Mouse (Mus musculus): Measurements from ENCODE around the gene Gm527. TPM values are rescaled to one million over a fixed set of nuclear protein-coding genes. Genes with fewer than 3 reads are reported as not detected.

The Gm527 gene
- 1 to 10 TPM; 1.6 to 3.4 TPM for total RNA-seq (2021)
- long read RNA-seq, experiment 1, partial matches to known transcripts = 0 of 1 reads
- long read RNA-seq, experiment 1, other reads (novel, unspliced or antisense) = 1 of 1 reads
- long read RNA-seq, experiment 2 = 0 reads

DNA sequence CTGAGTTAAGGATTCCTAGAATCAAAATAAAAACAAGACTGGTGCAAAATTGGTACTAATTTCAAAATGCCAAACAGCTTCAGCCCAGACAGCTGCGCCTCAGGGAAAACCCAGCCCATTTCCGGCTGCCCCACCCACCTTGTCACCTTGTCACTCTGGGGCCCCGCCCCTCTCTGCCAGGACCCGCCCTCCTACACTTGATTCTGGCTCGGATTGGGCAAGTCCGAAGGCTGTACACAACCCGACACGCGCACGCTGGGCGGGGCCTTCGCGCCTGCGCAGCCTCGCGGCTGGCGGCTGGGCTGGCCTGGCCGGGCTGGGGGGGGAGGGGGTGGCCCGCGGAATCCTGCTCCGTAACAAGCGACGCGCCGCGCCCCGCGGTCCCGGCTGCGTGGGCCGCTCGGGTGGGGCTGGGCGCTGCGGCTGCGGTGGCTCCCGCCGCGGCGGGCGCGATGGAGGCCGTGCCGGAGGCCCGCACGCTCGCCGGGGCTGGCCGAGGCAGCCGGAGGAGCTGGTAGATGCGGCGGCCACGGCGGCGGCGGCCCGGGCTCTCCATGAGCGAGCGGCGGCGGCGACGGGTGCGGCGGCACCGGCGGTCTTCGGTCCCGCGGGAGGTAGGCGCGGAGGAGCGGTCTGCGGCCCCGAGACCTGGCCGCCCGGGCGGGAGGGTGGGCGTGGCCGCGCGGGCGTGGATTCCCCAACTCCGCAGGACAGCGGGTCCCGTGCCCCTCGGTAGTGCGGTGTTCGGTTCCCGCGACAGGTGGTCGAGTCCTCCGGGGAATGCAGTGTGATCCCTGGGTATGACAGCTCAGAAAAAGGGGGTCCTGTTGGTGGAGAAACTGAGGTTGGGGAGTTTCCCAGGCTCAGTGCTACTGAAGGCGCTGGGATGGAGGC is at the start of gene Gm527:
TSS of gene Gm527 (plus strand) at position 329 of the 894 bp plus-strand sequence.
- DNase-seq = peak; percentile 97

DNA sequence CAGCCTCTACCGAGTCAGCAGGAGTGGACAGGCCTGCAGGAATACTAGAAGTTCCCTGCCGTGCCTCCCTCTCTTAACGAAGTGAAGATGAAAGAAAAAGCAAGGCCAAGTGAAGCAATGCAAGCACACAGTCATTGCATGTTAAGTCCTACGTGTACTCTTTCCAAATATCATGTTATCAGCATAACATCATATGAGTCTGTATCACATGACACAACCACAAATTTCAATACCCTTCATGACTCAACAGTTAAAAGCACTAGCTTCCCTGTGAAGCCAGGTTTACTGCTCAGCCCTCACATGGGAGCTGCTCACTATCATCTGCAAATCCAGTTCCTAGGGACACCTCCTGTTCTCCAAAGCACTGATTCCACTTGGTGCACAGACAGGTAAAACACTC is 46.6 kb upstream of the Gm527 start:
- no peak for DNase-seq

DNA sequence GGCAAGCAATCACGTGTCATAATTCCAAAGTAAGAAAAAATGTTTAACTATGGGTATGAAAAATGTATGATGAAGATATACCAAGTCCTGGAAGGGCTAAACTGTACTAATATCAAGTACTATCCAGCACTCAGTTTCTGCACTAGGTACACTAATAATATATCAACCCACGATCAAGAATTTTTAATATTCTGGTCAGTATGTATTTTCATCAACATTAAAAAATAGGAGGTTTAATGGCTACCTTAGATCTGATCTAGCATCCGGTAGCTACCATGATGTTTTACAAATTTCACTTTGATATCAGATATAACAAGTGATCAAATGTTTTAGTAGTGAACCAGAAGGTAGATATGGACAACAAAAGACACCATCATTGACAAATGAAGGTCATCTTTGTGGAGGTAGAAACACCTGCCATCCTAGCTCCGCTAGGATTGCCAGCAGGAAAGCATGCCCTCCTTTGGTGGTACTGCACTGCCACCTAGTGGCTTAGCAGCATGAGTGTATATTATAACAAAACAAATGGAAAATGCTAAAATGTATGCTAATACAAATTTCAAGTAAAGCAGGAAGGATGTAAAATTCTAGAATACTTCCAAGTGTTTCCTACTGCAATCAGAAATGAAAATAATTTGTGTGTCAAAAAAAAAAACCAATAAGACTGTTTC is 20.5 kb upstream of the Gm527 start:
- DNase-seq = peak; percentile 40 to 76

DNA sequence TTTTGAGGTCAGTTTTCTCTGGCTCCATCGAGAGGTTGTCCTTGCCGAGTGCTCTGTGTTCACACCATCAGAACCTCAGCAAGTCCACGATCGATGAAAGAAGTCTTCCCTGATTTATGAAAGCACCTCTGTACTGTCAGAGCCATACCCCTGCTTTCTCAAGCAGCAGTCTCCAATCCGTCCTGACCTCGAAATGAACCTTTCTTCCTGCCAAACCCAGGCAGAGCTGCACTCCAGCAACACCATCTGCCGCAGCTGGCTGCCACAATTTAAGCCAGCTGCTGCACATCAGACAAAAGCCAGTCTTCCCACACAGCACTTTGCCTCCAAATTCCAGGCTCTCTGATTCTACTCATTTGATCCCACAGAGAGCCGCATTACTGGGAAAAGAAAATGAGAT is 15.2 kb upstream of the Gm527 start:
- peak; percentile 65 to 80 for DNase-seq

DNA sequence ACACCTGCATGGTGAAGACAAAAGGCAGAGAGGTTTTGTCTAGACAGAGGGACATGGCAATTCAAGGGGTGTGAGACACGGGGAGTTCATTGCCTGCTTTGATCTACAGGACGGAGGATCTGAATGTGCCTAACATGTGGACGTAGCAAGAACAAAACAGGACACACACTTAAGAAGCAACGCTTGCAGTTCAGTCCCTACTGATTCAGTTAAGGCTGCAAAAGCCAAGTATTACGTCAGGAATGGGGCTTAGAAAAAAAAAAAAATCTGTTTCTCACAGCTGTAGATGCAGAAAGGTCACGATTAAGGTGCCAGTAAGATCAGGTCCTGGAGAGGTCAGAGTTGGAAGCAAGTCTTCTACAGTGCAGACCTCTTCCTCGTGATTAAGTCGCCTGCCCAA is 14.5 kb upstream of the Gm527 start:
- peak; percentile 34 to 46 for DNase-seq

DNA sequence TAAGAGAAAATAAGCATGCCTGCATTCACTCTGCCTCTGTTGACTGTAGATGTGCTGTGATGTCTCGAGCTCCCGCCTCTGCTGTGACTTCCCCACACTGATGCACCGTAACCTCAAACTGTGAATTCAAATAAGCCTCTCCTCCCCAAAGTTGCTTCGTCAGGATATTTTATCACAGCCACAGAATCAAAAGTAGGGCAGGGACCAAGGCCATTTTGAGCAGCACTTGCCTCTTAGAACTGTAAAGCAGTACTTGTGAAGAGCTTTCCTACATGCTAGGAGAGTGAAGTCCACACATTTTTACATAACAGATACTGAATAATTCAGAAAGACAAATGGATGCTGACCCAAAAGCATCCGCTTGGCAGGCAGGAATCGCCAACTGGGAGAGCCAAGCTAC is 4.7 kb upstream of the Gm527 start:
- no peak for DNase-seq

DNA sequence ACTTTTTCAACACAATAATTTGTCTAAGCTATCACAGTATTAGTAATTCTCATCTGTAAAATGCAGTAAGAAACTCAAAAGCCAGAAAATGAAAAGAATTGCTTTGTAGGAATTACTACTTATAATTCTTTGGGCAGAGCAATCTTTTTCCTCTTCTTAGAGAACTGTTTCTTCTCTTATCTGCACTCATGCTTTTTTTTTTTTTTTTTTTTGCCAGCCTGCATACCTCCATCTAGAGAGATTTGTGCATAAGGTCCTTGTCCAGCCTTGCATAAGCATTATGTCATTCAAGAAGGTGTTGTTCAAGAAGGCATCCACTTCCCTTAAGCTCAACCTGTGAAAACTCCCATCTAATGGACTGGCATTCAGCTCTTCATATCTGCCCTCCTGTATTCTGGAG is 971 bp upstream of the Gm527 start:
- no peak for DNase-seq

GRCm38 (mm10) chr12:64937493-64937892 is 19.8 kb downstream of the Gm527 start:
- peak in 1 of 2 experiments; percentile 19 for DNase-seq

GRCm38 (mm10) chr12:64964560-64964959 is 46.9 kb downstream of the Gm527 start:
- no peak for DNase-seq

GRCm38 (mm10) chr12:64965124-64966026 is 47.7 kb downstream of the Gm527 start, which contains the start of the genes Klhl28 and Togaram1:
Klhl28 (minus strand) TSS chr12:64965534.
Togaram1 (plus strand) TSS chr12:64965804.
- peak; percentile 100 for DNase-seq

DNA sequence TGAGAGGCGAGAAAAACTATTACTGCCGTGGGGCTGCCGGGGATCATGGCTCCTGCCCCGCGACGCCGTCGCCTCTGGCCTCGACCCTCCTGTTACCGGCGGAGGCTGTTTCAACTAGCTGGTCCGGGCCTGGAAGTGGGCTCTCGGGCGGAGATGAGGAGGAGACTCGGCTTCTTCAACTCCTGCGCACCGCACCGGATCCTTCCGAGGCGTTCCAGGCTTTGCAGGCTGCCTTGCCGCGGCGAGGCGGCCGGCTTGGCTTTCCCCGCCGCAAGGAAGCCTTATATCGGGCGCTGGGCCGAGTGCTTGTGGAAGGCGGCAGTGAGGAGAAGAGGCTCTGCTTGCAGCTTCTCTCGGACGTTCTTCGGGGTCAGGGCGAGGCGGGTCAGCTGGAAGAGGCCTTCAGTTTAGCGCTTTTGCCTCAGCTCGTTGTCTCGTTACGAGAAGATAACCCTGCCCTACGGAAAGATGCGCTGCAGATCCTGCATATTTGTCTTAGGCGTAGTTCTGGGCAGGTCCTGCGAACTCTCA is 48.5 kb downstream of the Gm527 start:
- DNase-seq = peak; percentile 43 to 63

- peak; percentile 3 to 17 for DNase-seq
These were observed 49.1 kb downstream of the Gm527 start for GRCm38 (mm10) chr12:64966652-64967435.

- DNase-seq = peak; percentile 14 to 37
These were observed 49.8 kb downstream of the Gm527 start for GRCm38 (mm10) chr12:64967470-64967869.

DNA sequence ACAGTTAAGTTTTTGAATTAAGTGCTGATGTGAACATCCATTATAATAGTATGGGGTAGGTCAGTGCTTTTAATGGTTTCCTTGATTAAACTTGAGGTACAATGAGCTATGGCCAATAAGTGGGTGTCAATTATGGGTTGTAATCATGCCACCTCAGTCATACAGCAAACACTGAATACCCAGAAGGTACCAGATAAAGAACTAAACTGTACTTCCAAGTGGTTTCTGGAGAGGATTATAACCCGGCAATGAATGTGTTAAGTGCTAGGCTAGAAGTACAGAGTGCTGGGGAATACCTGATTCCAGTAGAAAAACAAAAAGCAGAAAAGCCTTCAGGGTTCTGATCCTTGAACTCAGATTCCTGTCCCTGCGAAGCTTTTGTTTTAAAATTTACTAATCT is 50.4 kb downstream of the Gm527 start:
- no peak for DNase-seq

DNA sequence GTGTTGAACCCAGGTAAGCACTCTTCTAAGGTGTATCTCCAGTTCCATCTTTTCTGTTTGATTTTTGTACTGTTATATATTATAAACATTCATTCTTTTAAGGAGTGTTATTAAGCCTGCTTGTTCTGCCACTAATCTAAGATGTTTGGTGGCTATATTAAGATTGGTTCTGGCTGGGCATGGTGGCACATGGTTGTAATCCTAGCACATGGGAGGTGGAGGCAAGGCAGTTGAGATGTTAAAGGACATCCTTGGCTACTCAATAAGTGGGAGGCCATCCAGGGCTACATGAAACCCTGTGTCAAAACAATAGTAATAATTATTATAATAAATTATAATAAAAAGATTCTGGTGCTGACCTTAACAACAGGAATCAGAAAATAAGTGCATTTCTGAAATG is 53.7 kb downstream of the Gm527 start:
- DNase-seq = no peak

- no peak for DNase-seq
These were observed 54.4 kb downstream of the Gm527 start for GRCm38 (mm10) chr12:64972063-64972462.

Data from heart, adult 18-20 months (tissue).